Mouse (Mus musculus) hindbrain, embryonic 15.5 days (tissue): ENCODE results near the gene Ppp1r35. TPM values are rescaled to one million over a fixed set of nuclear protein-coding genes. Genes with fewer than 3 reads are reported as not detected.

Experiments
- ATAC-seq: fragments of 200-750 bp; cut with Nextera tagmentation; 2 replicates; pipeline ENCODE4 v1.8.0; 2017; ENCODE audit warnings: low read depth, moderate number of reproducible peaks, moderate TSS enrichment; ENCODE audit not compliant: low FRiP score
- H3K27ac ChIP-seq: fragments of 300-500 bp; sonication (generic); replicated peaks from 2 replicates; pipeline ENCODE4 v1.5.1; 2015; ENCODE audit warnings: mild to moderate bottlenecking, inconsistent platforms
- H3K27me3 ChIP-seq: fragments of 300-500 bp; sonication (generic); 2 replicates; pipeline ENCODE4 v1.6.1; 2015; ENCODE audit warnings: control low read depth, inconsistent platforms
- H3K36me3 ChIP-seq: fragments of 300-500 bp; sonication (generic); 2 replicates; pipeline ENCODE4 v1.6.1; 2015; ENCODE audit warnings: control low read depth, inconsistent platforms
- H3K4me1 ChIP-seq: fragments of 300-500 bp; sonication (generic); replicated peaks from 2 replicates; pipeline ENCODE4 v1.6.1; 2015; ENCODE audit warnings: control low read depth, inconsistent platforms
- H3K4me2 ChIP-seq: fragments of 300-500 bp; sonication (generic); 2 replicates; pipeline ENCODE4 v1.6.1; 2015; ENCODE audit warnings: moderate library complexity, mild to moderate bottlenecking, inconsistent platforms
- H3K4me3 ChIP-seq: fragments of 300-500 bp; sonication (generic); 2 replicates; pipeline ENCODE4 v1.5.1; 2015; ENCODE audit warnings: mild to moderate bottlenecking, inconsistent platforms
- H3K9ac ChIP-seq: fragments of 300-500 bp; sonication (generic); 2 replicates; pipeline ENCODE4 v1.6.1; 2015; ENCODE audit warnings: inconsistent platforms
- H3K9me3 ChIP-seq: fragments of 300-500 bp; sonication (generic); 2 replicates; pipeline ENCODE4 v1.6.1; 2016; ENCODE audit warnings: control low read depth, inconsistent platforms
- WGBS: fragments of 180-500 bp; shearing (Covaris S2); methylation state at CpG from one replicate; pipeline ENCODE4 v1.1.7; 2015; 5-methylcytosine and 5-hydroxymethylcytosine counted together
- polyA plus RNA-seq: library from polyadenylated mRNA; unstranded; fragments of >200 nt; fragmentation: Nextera tagmentation; extraction: Ambion mirVana; gene quantifications from 2 replicates; pipeline ENCODE4 v1.2.1, GENCODE M21; 2015

Gene Ppp1r35
- polyA plus RNA-seq, 1 experiment from 2014 or later, result 43.4 TPM

DNA sequence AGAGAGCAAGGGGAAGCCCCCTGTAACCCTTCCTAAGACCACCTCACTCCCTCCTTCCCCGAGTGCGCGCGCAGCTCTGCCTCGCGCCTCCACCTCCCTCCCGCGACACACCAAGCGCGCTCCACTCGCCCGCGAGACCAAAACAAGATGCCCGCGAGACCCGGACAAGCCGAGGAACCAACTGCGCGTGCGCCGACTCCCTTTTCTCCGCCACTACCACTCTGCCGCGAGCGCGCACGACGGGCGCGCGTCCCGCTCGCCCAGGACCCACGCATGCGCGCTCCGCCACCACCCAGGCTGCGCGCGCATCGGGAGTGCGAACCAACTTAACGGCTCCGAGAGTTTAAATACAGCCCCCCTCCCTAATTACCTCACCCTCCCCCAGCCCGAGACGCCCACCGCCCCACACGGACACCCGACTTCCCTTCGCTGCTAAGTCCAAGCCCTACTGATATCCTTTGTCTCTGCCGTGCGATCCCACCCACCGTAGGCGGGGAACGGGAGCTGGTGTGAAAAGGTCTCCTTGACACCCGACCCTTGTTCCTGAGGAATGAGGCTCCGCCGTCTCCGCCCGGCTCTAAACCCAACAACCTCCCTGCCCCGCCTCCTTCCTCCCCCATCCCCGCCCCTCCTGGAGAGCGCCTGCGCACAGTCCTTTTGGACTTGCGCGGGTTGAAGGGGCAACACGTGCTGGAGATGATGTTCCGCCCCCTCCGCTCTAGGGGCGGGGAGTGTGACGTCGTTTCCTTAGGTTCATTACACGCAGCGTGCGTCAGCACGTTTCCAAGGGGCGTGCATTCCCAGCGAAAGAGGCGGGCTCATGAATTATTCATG lies 7.7 kb downstream of the Ppp1r35 start:
- Histone ChIP-seq H3K4me1 (peaks cover 47% of the 10 kb centered on the region), H3K9ac (peak overlapping the region; percentile 93), H3K27ac (peak overlapping the region; percentile 99), H3K36me3 (peaks cover 21% of the 10 kb centered on the region), H3K27me3 (no peaks in the 10 kb centered on the region; the same call in 1 of the 2 replicates), H3K4me3 (peak overlapping the region; percentile 77), H3K4me2 (peak overlapping the region; percentile 79), H3K9me3 (no peaks in the 10 kb centered on the region)
- peak; percentile 90 for ATAC-seq
- WGBS, result under 1% methylated on average over 76 of the region's 79 CpGs

DNA sequence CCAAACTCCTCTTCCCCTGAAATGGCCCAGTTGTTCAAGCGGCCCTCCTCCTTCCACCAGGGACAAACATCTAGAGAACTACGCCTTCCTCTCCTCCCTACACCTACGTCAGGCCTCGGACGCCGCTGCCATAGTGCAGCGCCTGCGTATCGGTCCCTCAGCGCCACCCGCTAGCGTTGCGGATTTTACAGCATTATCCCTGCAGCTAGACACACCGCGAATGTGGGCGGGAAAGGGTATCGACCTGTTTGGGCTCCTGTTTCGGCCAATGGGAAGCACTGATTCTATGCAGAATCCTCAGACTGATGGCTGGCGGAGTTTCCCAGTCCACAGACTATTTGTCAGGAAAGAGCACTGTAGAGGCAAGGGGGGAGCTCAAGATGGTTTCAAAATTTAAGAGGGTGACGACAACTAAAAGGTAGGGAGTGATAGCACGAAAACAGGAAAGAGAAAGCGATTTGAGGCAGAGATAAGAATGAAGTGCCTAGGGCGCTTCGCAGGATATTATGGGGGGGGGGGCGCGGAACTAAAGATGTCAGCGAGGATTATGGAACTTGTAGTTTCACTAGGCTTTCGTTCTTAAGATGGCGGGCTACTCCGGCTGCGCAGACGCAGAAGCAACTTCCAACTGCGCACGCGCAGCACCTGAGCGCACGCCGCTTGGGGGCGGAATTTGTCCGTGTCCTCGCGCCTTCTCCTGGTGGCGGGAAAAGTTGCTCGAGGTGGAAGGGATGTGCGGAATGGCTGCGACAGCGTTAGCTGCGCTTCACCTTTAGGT lies 8.7 kb downstream of the Ppp1r35 start, which contains the start of the genes Mepce and Zcwpw1:
Gene Mepce, minus strand, starts transcription at position 505 of the 778 bp plus-strand sequence.
Gene Zcwpw1, plus strand, starts transcription at position 648 of the 778 bp plus-strand sequence.
- H3K27ac ChIP-seq, result peak within 1 kb of the TSS; percentile 99
- peaks cover 37% of the 10 kb centered on the region for H3K4me1 ChIP-seq

DNA sequence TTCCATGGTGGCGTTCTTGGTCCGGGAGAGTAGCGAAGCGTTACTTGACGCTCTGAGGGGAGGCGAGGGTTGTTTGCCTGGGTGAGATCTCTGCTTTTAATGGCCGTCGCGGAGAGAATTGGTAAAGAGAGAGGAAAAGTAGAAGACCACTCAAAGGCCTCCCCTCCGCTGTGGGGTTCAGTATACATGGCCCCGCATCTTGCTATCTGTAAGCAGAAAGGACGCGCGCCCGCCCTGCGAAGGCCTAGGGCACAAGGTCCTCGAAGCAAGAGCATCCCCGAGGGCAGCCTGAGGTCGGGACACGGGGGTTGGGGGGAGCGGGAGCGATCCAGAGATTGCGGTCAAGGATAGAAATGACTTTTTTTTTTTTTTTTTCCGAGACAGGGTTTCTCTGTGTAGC lies 9.5 kb downstream of the Ppp1r35 start:
- H3K4me3 ChIP-seq, result peak overlapping the region; percentile 77
- H3K36me3 ChIP-seq, result 0 out of 2 replicates have a peak, but pooled peaks cover 3% of the 10 kb centered on the region
- WGBS, result 72% methylated on average over 24 of the region's 24 CpGs
- peaks cover 29% of the 10 kb centered on the region for H3K4me1 ChIP-seq
- no peak overlapping the region for H3K27ac ChIP-seq
- no peaks in the 10 kb centered on the region; the same call in 1 of the 2 replicates for H3K27me3 ChIP-seq
- no peak for ATAC-seq
- H3K4me2 ChIP-seq, result peak overlapping the region; percentile 79
- H3K9ac ChIP-seq, result peak overlapping the region; percentile 16; the same call in 1 of the 2 replicates
- no peaks in the 10 kb centered on the region for H3K9me3 ChIP-seq

More for the DNA sequence above, 8.7 kb downstream of the Ppp1r35 start, which contains the start of the genes Mepce and Zcwpw1:
- Histone ChIP-seq H3K4me3 (peak within 1 kb of the TSS; percentile 77), H3K9me3 (no peaks in the 10 kb centered on the region), H3K4me2 (peak within 1 kb of the TSS; percentile 79), H3K36me3 (peaks cover 10% of the 10 kb centered on the region), H3K9ac (peak within 1 kb of the TSS; percentile 93), H3K27me3 (no peaks in the 10 kb centered on the region; the same call in 1 of the 2 replicates)
- WGBS, result under 1% methylated on average over 48 of the region's 48 CpGs
- ATAC-seq, result peak; percentile 73

DNA sequence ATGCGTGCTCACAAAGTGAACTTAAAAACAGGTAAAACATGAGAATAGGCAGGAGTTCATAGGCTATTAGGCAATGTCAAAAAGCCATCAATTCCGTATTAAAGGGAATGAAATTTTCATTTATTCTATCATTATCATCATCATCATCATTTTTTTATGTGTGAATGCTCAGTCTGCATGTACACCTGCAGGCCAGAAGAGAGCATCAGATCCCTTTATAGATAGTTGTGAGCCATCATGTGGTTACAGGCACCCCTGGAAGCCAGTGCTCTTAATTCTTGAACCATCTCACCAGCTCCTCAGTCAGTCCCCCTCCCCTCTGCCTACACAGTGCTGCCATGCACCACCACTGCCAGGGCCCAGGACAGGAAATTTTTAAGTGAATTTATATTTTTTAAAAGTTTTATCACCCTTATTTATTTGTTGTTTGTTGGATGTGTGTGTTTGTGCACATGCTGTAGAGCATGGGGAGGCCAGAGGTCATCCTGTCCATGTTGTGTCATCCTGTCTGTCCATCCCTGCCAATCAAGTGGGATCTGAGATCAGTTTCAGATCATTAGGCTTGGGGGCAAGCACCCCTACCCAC lies 10.4 kb downstream of the Ppp1r35 start:
- H3K9ac ChIP-seq, result no peak overlapping the region
- no peaks in the 10 kb centered on the region; the same call in 1 of the 2 replicates for H3K27me3 ChIP-seq
- ATAC-seq, result no peak
- WGBS, result 95% methylated on average over 2 of the region's 2 CpGs
- H3K4me1 ChIP-seq, result peaks cover 20% of the 10 kb centered on the region
- no peak overlapping the region for H3K27ac ChIP-seq
- H3K4me3 ChIP-seq, result no peak overlapping the region
- H3K36me3 ChIP-seq, result no peaks in the 10 kb centered on the region
- no peak overlapping the region for H3K4me2 ChIP-seq
- H3K9me3 ChIP-seq, result no peaks in the 10 kb centered on the region

DNA sequence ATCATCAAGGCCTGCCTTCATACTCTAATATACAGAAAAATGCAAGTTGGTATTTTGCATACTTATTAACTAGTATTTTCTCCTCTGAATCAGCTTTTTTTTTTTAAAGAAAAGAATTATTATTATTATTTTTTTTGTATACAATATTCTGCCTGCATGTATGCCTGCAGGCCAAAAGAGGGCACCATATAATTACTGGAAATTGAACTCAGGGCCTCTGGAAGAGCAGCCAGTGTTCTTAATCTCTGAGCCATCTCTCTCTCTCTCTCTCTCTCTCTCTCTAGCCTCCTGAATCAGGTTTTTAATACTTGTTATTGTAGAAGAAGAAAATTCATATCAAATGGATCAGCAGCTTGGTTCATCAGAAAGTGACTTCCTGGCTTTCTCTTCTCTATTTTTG lies 12.9 kb downstream of the Ppp1r35 start:
- H3K27ac ChIP-seq, result no peak overlapping the region
- no peak for ATAC-seq

DNA sequence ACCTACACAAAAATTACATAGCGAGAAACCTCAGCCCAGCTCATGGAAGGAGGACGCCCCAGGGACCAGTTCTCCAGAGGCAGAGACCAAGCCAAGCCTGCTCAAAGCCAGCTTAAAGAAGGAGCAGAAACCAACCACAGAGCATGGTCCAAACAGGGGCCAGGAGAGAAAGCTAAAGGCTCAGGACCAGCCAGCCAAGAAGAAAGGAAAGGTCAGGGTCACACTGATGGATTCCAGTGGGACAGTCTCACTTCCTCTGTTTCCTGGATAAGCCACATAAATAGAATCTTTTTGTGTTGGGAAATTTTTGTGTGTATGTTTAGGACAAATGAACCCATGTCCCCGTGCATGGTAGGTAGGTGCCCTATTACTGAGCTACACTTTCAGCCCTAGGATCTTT lies 18.0 kb downstream of the Ppp1r35 start:
- ATAC-seq, result no peak
- H3K4me1 ChIP-seq, result no peaks in the 10 kb centered on the region
- WGBS, result 87% methylated on average over 3 of the region's 3 CpGs
- no peaks in the 10 kb centered on the region for H3K36me3 ChIP-seq
- H3K27ac ChIP-seq, result no peak overlapping the region
- H3K9ac ChIP-seq, result no peak overlapping the region
- no peak overlapping the region for H3K4me3 ChIP-seq
- H3K27me3 ChIP-seq, result no peaks in the 10 kb centered on the region
- H3K9me3 ChIP-seq, result no peaks in the 10 kb centered on the region
- no peak overlapping the region for H3K4me2 ChIP-seq

More for the DNA sequence above, 12.9 kb downstream of the Ppp1r35 start:
- Histone ChIP-seq H3K9ac (no peak overlapping the region), H3K4me3 (no peak overlapping the region), H3K36me3 (no peaks in the 10 kb centered on the region), H3K4me2 (no peak overlapping the region), H3K9me3 (no peaks in the 10 kb centered on the region), H3K4me1 (peaks cover 6% of the 10 kb centered on the region), H3K27me3 (no peaks in the 10 kb centered on the region; the same call in 1 of the 2 replicates)

DNA sequence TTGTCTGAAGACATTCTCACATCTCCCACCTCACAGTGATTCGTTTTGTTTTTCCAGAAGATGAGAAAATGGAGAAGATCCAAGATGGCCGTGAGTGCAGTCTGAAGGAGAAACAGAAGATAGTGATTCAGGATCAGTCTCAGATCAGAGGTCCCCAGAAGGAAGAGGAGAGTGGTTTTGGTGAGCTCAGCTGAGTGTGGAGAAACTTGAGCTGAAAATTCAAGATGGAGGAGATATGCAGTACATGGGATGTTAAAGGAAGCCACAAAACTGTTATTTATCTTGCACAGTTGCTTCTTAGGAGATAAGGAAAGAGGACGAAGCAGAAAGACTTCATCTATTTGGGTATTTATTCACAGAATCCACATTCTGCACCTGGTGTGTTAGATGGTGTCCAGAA lies 22.3 kb downstream of the Ppp1r35 start:
- Histone ChIP-seq H3K4me3 (no peak overlapping the region), H3K9ac (no peak overlapping the region), H3K36me3 (no peaks in the 10 kb centered on the region), H3K9me3 (no peaks in the 10 kb centered on the region), H3K27me3 (no peaks in the 10 kb centered on the region), H3K4me1 (no peaks in the 10 kb centered on the region), H3K4me2 (no peak overlapping the region), H3K27ac (no peak overlapping the region)
- WGBS, result 88% methylated on average over 3 of the region's 3 CpGs
- no peak for ATAC-seq

DNA sequence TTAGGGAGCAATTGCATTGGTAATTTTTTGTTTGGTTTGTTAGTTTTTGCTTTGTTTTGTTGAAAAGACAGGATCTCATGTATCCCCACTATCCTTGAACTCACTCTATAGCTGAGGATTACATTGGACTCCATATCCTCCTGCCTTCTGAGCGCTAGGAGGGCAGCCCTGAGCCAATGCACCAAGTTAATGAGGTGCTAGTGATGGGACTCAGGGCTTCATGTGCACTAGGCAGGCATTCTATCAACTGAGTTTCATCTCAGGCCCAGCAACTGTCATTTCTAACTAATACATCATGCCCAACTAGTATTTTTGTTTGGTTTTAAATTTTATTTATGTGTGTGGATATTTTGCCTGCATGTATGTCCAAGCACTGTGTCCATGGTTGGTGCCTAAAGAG lies 27.5 kb downstream of the Ppp1r35 start:
- ATAC-seq, result no peak
- H3K4me3 ChIP-seq, result no peak overlapping the region
- H3K27ac ChIP-seq, result no peak overlapping the region
- no peaks in the 10 kb centered on the region for H3K27me3 ChIP-seq
- no peaks in the 10 kb centered on the region for H3K9me3 ChIP-seq
- H3K4me2 ChIP-seq, result no peak overlapping the region
- 79% methylated on average over 1 of the region's 1 CpGs for WGBS
- H3K4me1 ChIP-seq, result no peaks in the 10 kb centered on the region
- no peaks in the 10 kb centered on the region for H3K36me3 ChIP-seq
- no peak overlapping the region for H3K9ac ChIP-seq

DNA sequence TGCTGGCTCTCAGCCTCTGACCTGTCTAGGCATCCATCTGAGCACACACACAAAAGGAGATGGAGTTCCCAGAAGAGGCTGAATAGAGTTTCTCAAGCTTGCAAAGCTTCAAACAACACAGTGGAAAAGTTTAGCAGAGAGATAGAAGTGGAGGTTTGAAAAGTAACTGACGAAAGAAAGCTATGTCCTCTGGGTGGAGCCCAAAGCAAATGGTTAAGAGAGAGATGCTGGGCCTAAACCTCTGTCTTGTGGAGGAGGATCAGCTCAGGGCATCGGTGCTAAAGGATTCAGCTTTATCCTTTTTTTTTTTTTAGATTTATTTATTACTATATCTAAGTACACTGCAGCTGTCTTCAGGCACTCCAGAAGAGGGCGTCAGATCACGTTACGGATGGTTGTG lies 29.7 kb downstream of the Ppp1r35 start:
- no peak overlapping the region for H3K4me3 ChIP-seq
- no peaks in the 10 kb centered on the region for H3K4me1 ChIP-seq
- H3K36me3 ChIP-seq, result no peaks in the 10 kb centered on the region
- no peak overlapping the region for H3K9ac ChIP-seq
- no peaks in the 10 kb centered on the region for H3K27me3 ChIP-seq
- H3K9me3 ChIP-seq, result no peaks in the 10 kb centered on the region
- 91% methylated on average over 5 of the region's 5 CpGs for WGBS
- ATAC-seq, result no peak
- no peak overlapping the region for H3K4me2 ChIP-seq
- no peak overlapping the region for H3K27ac ChIP-seq

DNA sequence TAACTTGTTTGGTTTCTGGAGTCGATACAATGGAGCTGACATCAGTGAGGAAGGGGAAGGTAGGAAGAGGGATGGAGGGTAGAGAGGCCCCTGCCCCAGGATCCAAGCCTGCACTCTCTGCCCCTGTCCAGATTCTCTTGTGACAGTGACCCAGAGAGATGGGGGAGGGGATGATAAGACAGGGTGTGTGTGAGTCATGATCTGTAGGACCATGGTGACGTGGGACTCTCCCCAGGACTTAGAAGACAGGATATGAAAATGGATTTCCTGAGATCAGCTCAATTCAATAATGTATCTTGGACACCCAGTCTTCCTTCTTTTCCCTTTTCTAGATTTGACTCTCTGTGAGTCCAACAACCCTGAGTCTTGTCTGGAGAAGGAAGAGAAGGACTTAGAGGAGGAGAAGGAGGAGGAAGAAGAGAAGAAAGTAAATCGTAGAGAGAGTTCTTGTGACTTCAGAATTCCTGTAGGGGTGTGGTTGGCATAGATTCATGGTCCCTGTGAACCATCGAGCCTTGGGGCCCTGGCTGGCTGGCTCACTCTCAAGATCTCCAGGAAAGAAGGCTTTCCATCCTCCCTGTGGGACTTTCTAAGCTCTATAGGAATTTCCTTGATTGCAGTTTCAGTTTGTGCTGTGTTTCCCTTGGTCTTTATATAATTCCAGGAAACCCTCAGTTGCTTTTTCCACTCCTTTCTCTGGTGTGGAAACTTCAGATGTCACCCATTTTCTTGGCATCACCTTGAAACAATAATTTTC lies 39.0 kb downstream of the Ppp1r35 start:
- Histone ChIP-seq H3K9ac (no peak overlapping the region), H3K36me3 (no peaks in the 10 kb centered on the region), H3K4me1 (no peaks in the 10 kb centered on the region), H3K27ac (no peak overlapping the region), H3K4me2 (no peak overlapping the region), H3K9me3 (no peaks in the 10 kb centered on the region), H3K4me3 (no peak overlapping the region), H3K27me3 (no peaks in the 10 kb centered on the region)
- no peak for ATAC-seq
- WGBS, result 74% methylated on average over 4 of the region's 4 CpGs

DNA sequence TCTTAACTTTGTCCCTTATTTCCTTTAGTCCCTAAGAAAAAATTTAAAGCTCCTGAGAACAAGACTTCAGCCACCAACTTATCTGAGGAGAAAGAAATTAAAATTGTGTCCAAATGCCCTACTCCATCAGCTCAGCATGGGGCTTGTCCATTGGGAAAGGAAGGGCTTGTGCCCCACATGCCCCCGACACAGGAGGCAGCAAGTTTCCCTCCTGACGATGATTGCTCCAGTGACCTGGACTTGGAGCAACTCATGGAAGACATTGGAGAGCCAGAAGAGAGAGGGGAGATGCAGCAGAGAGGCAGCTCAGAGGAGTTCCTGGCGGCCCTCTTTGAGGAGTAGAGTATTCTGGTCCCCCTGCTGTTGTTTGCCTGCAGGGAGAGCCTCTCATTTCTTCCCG lies 43.5 kb downstream of the Ppp1r35 start:
- H3K27ac ChIP-seq, result no peak overlapping the region
- WGBS, result 66% methylated on average over 4 of the region's 4 CpGs
- no peak overlapping the region for H3K4me2 ChIP-seq
- H3K4me3 ChIP-seq, result no peak overlapping the region
- no peaks in the 10 kb centered on the region for H3K27me3 ChIP-seq
- no peak for ATAC-seq
- no peak overlapping the region for H3K9ac ChIP-seq
- no peaks in the 10 kb centered on the region for H3K9me3 ChIP-seq
- no peaks in the 10 kb centered on the region for H3K4me1 ChIP-seq
- H3K36me3 ChIP-seq, result no peaks in the 10 kb centered on the region
